Mouse (Mus musculus) heart, adult 8-10 months (tissue): ENCODE results near the gene AI413582. TPM values are rescaled to one million over a fixed set of nuclear protein-coding genes. Genes with fewer than 3 reads are reported as not detected.

Source experiments
- DNase-seq: peaks from one replicate; pipeline ENCODE4 v3.0.0; 2022; ENCODE audit warnings: low spot score
- total RNA-seq, 4 experiments: library from RNA; stranded (reverse); gene quantifications; 2 replicates each; pipeline ENCODE4 v1.2.4; 2022

AI413582 gene
- total RNA-seq, 4 experiments from 2014 or later = 6.4 to 10.3 (median 9.9) TPM

GRCm38 (mm10) chr17:27555512-27556172 is 9.9 kb downstream of the AI413582 start:
- DNase-seq = no peak

GRCm38 (mm10) chr17:27555075-27555511 is 10.5 kb downstream of the AI413582 start:
- no peak for DNase-seq

- DNase-seq = no peak
Measured at GRCm38 (mm10) chr17:27554062-27554960, 11.2 kb downstream of the AI413582 start.

GRCm38 (mm10) chr17:27552215-27553201 is 13.0 kb downstream of the AI413582 start:
- DNase-seq = no peak

- DNase-seq = no peak
Measured at GRCm38 (mm10) chr17:27551393-27551940, 14.1 kb downstream of the AI413582 start.

GRCm38 (mm10) chr17:27549234-27549633 is 16.3 kb downstream of the AI413582 start:
- no peak for DNase-seq

- peak; percentile 56 for DNase-seq
Measured at GRCm38 (mm10) chr17:27547253-27547868, 18.2 kb downstream of the AI413582 start.

- no peak for DNase-seq
Measured at GRCm38 (mm10) chr17:27546574-27547085, 18.9 kb downstream of the AI413582 start.

GRCm38 (mm10) chr17:27545991-27546390 is 19.6 kb downstream of the AI413582 start:
- DNase-seq = no peak

GRCm38 (mm10) chr17:27544551-27544950 is 21.0 kb downstream of the AI413582 start:
- no peak for DNase-seq

- no peak for DNase-seq
Measured at GRCm38 (mm10) chr17:27541984-27542383, 23.6 kb downstream of the AI413582 start.

GRCm38 (mm10) chr17:27541261-27541660 is 24.3 kb downstream of the AI413582 start:
- no peak for DNase-seq

- DNase-seq = peak; percentile 89
Measured at GRCm38 (mm10) chr17:27534718-27535117, 30.8 kb downstream of the AI413582 start.

GRCm38 (mm10) chr17:27533354-27533753 is 32.2 kb downstream of the AI413582 start:
- no peak for DNase-seq

GRCm38 (mm10) chr17:27532095-27532494 is 33.5 kb downstream of the AI413582 start:
- DNase-seq = no peak

GRCm38 (mm10) chr17:27528767-27529166 is 36.8 kb downstream of the AI413582 start:
- no peak for DNase-seq

- no peak for DNase-seq
Measured at GRCm38 (mm10) chr17:27528030-27528429, 37.5 kb downstream of the AI413582 start.

GRCm38 (mm10) chr17:27527188-27527587 is 38.4 kb downstream of the AI413582 start:
- DNase-seq = no peak

GRCm38 (mm10) chr17:27523121-27523520 is 42.4 kb downstream of the AI413582 start:
- DNase-seq = no peak

- DNase-seq = no peak
Measured at GRCm38 (mm10) chr17:27521303-27521702, 44.3 kb downstream of the AI413582 start, which contains the start of gene Grm4. TSS of gene Grm4 (minus strand) at chr17:27521403.
